Mouse (Mus musculus) midbrain, embryonic 11.5 days (tissue): ENCODE results near the gene Selenop. TPM values are rescaled to one million over a fixed set of nuclear protein-coding genes. Genes with fewer than 3 reads are reported as not detected.
"Not testable (repeated sequence)": the region's sequence is repeated elsewhere in the genome, so short reads cannot be mapped to it uniquely, and the experiment has no call there.

Experiments used
- ATAC-seq: fragments of 200-750 bp; cut with Nextera tagmentation; 2 replicates; pipeline ENCODE4 v1.8.0; 2017; ENCODE audit warnings: moderate TSS enrichment, moderate library complexity; ENCODE audit not compliant: low FRiP score
- DNase-seq: peaks from one replicate; pipeline ENCODE4 v3.0.0; 2015; ENCODE audit warnings: low spot score; ENCODE audit errors: missing footprints
- H3K27ac ChIP-seq: fragments of 300-500 bp; sonication (generic); 2 replicates; pipeline ENCODE4 v1.5.1; 2014; ENCODE audit warnings: low read depth, low read length
- H3K27me3 ChIP-seq: fragments of 300-500 bp; sonication (generic); 2 replicates; pipeline ENCODE4 v1.6.1; 2014; ENCODE audit warnings: mild to moderate bottlenecking, low read length, moderate library complexity, mixed read lengths; ENCODE audit not compliant: control insufficient read depth, insufficient read depth
- H3K36me3 ChIP-seq: fragments of 300-500 bp; sonication (generic); 2 replicates; pipeline ENCODE4 v1.6.1; 2014; ENCODE audit warnings: mild to moderate bottlenecking, low read length, moderate library complexity, mixed read lengths; ENCODE audit not compliant: control insufficient read depth, insufficient read depth
- H3K4me1 ChIP-seq: fragments of 300-500 bp; sonication (generic); 2 replicates; pipeline ENCODE4 v1.6.1; 2014; ENCODE audit warnings: low read length; ENCODE audit not compliant: control insufficient read depth, insufficient read depth
- H3K4me2 ChIP-seq: fragments of 300-500 bp; sonication (generic); 2 replicates; pipeline ENCODE4 v1.6.1; 2014; ENCODE audit warnings: mild to moderate bottlenecking, moderate library complexity
- H3K4me3 ChIP-seq: fragments of 300-500 bp; sonication (generic); 2 replicates; pipeline ENCODE4 v1.5.1; 2014; ENCODE audit warnings: low read depth, low read length
- H3K9ac ChIP-seq: fragments of 300-500 bp; sonication (generic); 2 replicates; pipeline ENCODE4 v1.6.1; 2014; ENCODE audit warnings: low read length
- H3K9me3 ChIP-seq: fragments of 300-500 bp; sonication (generic); 2 replicates; pipeline ENCODE4 v1.6.1; 2016; ENCODE audit warnings: low read length; ENCODE audit not compliant: control insufficient read depth
- WGBS: fragments of 180-500 bp; shearing (Covaris S2); extraction: QIAGEN DNeasy Blood & Tissue Kit; methylation state at CpG from one replicate; pipeline ENCODE4 v1.1.7; 2014; 5-methylcytosine and 5-hydroxymethylcytosine counted together
- polyA plus RNA-seq: library from polyadenylated mRNA; unstranded; fragments of >200 nt; fragmentation: Nextera tagmentation; extraction: Ambion mirVana; gene quantifications from 2 replicates; pipeline ENCODE4 v1.2.1, GENCODE M21; 2014

Gene Selenop
- 81.0 and 95.7 TPM in 2 replicates for polyA plus RNA-seq

DNA sequence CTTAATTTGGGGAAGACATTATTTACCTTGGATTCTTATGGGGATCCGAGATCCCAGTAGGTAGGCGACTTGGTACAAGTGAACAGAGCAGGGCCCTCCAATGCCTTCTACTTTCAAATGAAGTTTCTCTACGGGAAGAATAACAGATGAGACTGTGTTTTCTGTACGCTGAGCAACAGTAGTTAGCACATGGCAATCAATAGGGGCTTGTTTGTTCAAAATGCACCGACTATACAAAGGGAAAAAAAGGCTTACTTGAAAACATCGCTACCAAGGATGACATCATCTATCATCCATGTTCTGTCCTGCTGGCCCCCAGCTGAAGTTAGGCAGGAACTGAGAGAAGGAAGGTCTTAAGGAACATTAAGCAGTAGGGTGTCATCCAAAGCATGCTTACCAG is at the start of gene Selenop:
Gene Selenop, plus strand, starts transcription at position 301 of the 400 bp plus-strand sequence.
- H3K27me3 ChIP-seq = no peaks in the 10 kb centered on the region
- no peaks in the 10 kb centered on the region for H3K9me3 ChIP-seq
- no peak within 1 kb of the TSS for H3K4me3 ChIP-seq
- 90% methylated on average over 6 of the region's 6 CpGs for WGBS
- 0 out of 2 replicates have a peak, but pooled peaks cover 2% of the 10 kb centered on the region for H3K4me1 ChIP-seq
- H3K36me3 ChIP-seq = no peaks in the 10 kb centered on the region
- H3K27ac ChIP-seq = no peak within 1 kb of the TSS
- H3K4me2 ChIP-seq = no peak within 1 kb of the TSS
- no peak within 1 kb of the TSS for H3K9ac ChIP-seq
- no peak for ATAC-seq
- DNase-seq = no peak

- 97% methylated on average over 4 of the region's 4 CpGs for whole genome bisulfite sequencing
- not testable (repeated sequence) for H3K36me3 ChIP-seq, ATAC-seq, H3K9me3 ChIP-seq, H3K4me1 ChIP-seq, H3K27me3 ChIP-seq, H3K27ac ChIP-seq, DNase-seq, H3K4me2 ChIP-seq, H3K9ac ChIP-seq, H3K4me3 ChIP-seq
Measured at GRCm38 (mm10) chr15:3218668-3219067, 49.7 kb upstream of the Selenop start.

- no peaks in the 10 kb centered on the region for H3K9me3 ChIP-seq
- no peak overlapping the region for H3K4me2 ChIP-seq
- no peaks in the 10 kb centered on the region for H3K27me3 ChIP-seq
- no peak overlapping the region for H3K4me3 ChIP-seq
- H3K36me3 ChIP-seq = no peaks in the 10 kb centered on the region
- H3K4me1 ChIP-seq = no peaks in the 10 kb centered on the region
- DNase-seq (no peak), ATAC-seq (no peak)
- WGBS = 87% methylated on average over 5 of the region's 5 CpGs
- no peak overlapping the region for H3K27ac ChIP-seq
- no peak overlapping the region for H3K9ac ChIP-seq
Measured at GRCm38 (mm10) chr15:3222803-3223437, 45.4 kb upstream of the Selenop start.

DNA sequence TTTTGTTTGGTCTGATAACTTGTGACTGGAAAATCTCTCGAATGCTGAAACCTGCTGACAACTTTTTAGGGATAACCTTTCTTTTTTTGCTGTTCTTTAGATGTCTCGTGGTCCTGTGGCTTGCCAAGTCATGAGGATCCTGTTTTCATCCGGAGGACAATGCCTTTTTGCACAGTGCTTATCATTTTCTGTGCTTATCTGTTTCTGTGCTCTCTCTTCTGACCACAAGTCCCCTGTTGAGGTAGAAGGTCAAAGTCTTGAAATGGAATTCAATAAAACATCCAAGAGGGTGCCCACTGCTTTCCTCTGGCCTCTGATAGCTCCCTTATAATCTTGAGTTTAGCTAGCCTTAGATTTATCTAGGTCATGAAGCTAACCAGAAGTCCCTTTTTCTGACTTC is 41.8 kb upstream of the Selenop start:
- H3K4me2 ChIP-seq = no peak overlapping the region
- no peak for DNase-seq
- H3K9ac ChIP-seq = no peak overlapping the region
- no peak overlapping the region for H3K4me3 ChIP-seq
- no peaks in the 10 kb centered on the region for H3K9me3 ChIP-seq
- H3K4me1 ChIP-seq = no peaks in the 10 kb centered on the region
- no peak overlapping the region for H3K27ac ChIP-seq
- no peaks in the 10 kb centered on the region for H3K36me3 ChIP-seq
- no peaks in the 10 kb centered on the region for H3K27me3 ChIP-seq
- ATAC-seq = no peak
- WGBS = 76% methylated on average over 3 of the region's 3 CpGs

DNA sequence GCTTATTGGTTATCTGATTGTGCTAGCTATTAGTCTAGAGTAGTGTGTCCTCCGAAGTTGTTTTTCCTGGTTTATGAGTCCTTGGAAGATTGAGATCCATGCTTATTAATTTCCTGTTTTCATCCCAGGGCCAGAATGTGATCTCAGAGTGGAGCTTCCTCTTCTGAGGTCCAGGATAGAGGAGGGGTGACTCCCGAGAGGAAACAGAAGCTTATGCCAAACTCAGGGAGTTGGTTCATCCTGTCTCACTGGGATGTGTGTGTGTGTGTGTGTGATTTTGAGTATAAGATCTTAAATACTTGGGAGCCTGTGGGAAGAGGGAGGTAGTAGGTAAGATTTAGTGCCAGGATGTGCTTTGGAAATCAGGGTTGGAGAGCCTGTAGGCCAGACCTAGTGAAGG is 40.2 kb upstream of the Selenop start:
- DNase-seq (no peak), ATAC-seq (no peak)
- H3K27ac ChIP-seq = no peak overlapping the region
- no peak overlapping the region for H3K4me2 ChIP-seq
- WGBS = 87% methylated on average over 2 of the region's 2 CpGs
- no peak overlapping the region for H3K4me3 ChIP-seq
- no peaks in the 10 kb centered on the region for H3K27me3 ChIP-seq
- no peaks in the 10 kb centered on the region for H3K9me3 ChIP-seq
- no peaks in the 10 kb centered on the region for H3K36me3 ChIP-seq
- no peak overlapping the region for H3K9ac ChIP-seq
- peaks cover 3% of the 10 kb centered on the region; the same call in 1 of the 2 replicates for H3K4me1 ChIP-seq

GRCm38 (mm10) chr15:3228990-3229389 is 39.4 kb upstream of the Selenop start:
- no peaks in the 10 kb centered on the region for H3K9me3 ChIP-seq
- ATAC-seq (no peak), DNase-seq (no peak)
- H3K36me3 ChIP-seq = no peaks in the 10 kb centered on the region
- no peaks in the 10 kb centered on the region for H3K27me3 ChIP-seq
- 87% methylated on average over 6 of the region's 6 CpGs for WGBS
- H3K4me3 ChIP-seq = no peak overlapping the region
- peaks cover 3% of the 10 kb centered on the region; the same call in 1 of the 2 replicates for H3K4me1 ChIP-seq
- H3K27ac ChIP-seq = no peak overlapping the region
- H3K9ac ChIP-seq = no peak overlapping the region
- H3K4me2 ChIP-seq = no peak overlapping the region

- WGBS = 92% methylated on average over 4 of the region's 4 CpGs
- H3K27ac ChIP-seq = no peak overlapping the region
- H3K4me2 ChIP-seq = no peak overlapping the region
- no peaks in the 10 kb centered on the region for H3K9me3 ChIP-seq
- no peaks in the 10 kb centered on the region for H3K36me3 ChIP-seq
- peaks cover 3% of the 10 kb centered on the region; the same call in 1 of the 2 replicates for H3K4me1 ChIP-seq
- DNase-seq = no peak
- no peak overlapping the region for H3K4me3 ChIP-seq
- ATAC-seq = no peak
- H3K27me3 ChIP-seq = no peaks in the 10 kb centered on the region
- no peak overlapping the region for H3K9ac ChIP-seq
Measured at GRCm38 (mm10) chr15:3231004-3231403, 37.3 kb upstream of the Selenop start.

- DNase-seq (no peak), ATAC-seq (peak; percentile 69; the same call in 1 of the 2 replicates)
- Histone ChIP-seq H3K27ac (no peak overlapping the region), H3K36me3 (no peaks in the 10 kb centered on the region), H3K4me2 (no peak overlapping the region), H3K4me1 (peaks cover 3% of the 10 kb centered on the region; the same call in 1 of the 2 replicates), H3K9ac (no peak overlapping the region), H3K4me3 (no peak overlapping the region), H3K9me3 (no peaks in the 10 kb centered on the region), H3K27me3 (no peaks in the 10 kb centered on the region)
- 42% methylated on average over 9 of the region's 9 CpGs for WGBS
Measured at GRCm38 (mm10) chr15:3232168-3232835, 36.0 kb upstream of the Selenop start.

DNA sequence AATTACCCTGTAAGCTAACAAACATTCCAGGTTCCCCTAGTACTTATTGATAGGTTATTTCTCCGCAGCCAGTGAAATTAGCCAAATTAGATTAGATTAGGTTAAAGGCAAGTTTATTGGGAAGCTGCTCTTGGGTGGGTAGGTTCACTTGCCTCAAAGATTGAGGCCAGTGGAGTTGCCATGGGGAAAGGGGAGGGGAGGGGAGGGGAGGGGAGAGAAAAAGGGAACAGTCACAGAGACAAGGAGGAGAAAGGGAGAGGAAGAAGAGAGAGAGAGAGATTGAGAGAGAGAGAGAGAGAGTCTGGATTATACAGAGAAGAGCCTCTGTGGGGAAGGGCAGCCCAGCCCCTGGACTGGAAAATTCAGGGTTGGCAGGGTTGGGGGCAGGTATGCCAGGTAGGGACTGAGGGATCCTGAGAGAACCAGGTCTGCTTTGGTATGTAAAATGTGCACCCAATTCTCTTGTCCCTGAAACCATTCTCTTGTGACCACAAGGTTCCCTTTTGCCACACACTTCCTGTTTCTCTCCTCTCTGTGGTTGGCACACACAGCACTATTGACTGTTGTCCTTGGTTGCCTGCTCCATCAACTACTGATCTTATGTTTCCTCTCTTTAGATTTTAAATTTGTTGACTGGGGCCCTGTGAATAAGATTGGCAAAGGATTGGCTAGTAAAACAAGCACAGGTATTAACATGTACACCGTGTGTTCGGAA is 34.4 kb upstream of the Selenop start:
- Histone ChIP-seq H3K4me1 (peaks cover 3% of the 10 kb centered on the region; the same call in 1 of the 2 replicates), H3K36me3 (no peaks in the 10 kb centered on the region), H3K9ac (no peak overlapping the region), H3K9me3 (no peaks in the 10 kb centered on the region), H3K27ac (no peak overlapping the region), H3K4me3 (no peak overlapping the region), H3K27me3 (no peaks in the 10 kb centered on the region), H3K4me2 (no peak overlapping the region)
- DNase-seq (no peak), ATAC-seq (no peak)
- 93% methylated on average over 3 of the region's 3 CpGs for WGBS
